Mouse (Mus musculus) myocyte (in vitro differentiated cells): Measurements from ENCODE around the gene Zfp574.

Experiments used
- CEBPB ChIP-seq: IDR thresholded peaks from 2 replicates; pipeline ENCODE4 v1.6.1; 2011; ENCODE audit warnings: mild to moderate bottlenecking, moderate library complexity; ENCODE audit not compliant: poor library complexity, insufficient read depth, severe bottlenecking
- E2F4 ChIP-seq: IDR thresholded peaks from one replicate; pipeline ENCODE4 v1.6.1; 2011; ENCODE audit warnings: mild to moderate bottlenecking, control low read depth, moderate library complexity; ENCODE audit not compliant: insufficient read depth
- MYOG ChIP-seq, 3 experiments: IDR thresholded peaks; one replicate each; pipeline ENCODE4 v1.6.1; 2011; ENCODE audit warnings: control low read depth in 2 of 3, low read depth in 2 of 3, mild to moderate bottlenecking in 2 of 3; ENCODE audit not compliant: insufficient read length in 2 of 3, control insufficient read depth in 1 of 3, insufficient read depth in 1 of 3
- POLR2A ChIP-seq: IDR thresholded peaks from one replicate; pipeline ENCODE4 v1.6.1; 2011; ENCODE audit warnings: low read depth, mild to moderate bottlenecking, control low read depth, moderate library complexity; ENCODE audit not compliant: insufficient read length
- POLR2AphosphoS2 ChIP-seq: IDR thresholded peaks from one replicate; pipeline ENCODE4 v1.6.1; 2011; ENCODE audit warnings: low read depth, control low read depth; ENCODE audit not compliant: insufficient read length

DNA sequence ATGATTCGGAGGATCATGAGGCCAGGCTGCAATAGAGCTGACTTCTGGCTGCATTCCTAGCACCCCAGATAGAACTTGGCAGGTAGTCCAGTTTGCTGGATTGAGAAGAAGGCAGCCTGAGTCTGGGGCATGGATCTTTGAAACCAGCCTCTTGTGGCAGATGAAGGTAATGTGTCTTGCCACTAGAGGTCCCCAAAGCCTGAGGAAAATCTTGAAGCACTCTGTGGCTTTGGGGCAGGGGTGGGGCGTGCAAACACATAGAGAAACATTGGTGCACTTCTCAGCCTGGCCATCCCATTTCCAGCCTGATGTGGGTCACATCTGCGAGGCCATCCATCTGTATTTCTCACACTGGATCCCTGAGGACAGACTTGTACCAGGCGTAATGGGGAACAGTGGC, 10.1 kb downstream of the Zfp574 start:
- TF ChIP-seq POLR2AphosphoS2 (no peak), MYOG (IDR thresholded peaks at IDR 0.05; ENCODE audit: control insufficient read depth in 1 of 3, insufficient read depth in 1 of 3, insufficient read length in 2 of 3, low read depth in 2 of 3) (no peak), E2F4 (no peak), POLR2A (no peak), CEBPB (no peak)
